Mouse (Mus musculus) heart, embryonic 15.5 days (tissue): ENCODE measurements at regions not wholly inside any gene's neighbourhood (a gene's known extent, or its start where the extent isn't known, plus 50 kb on each side); places are given as distances from the start of the nearest gene placed in this dataset.

ENCODE experiments used
- ATAC-seq: fragments of 200-750 bp; cut with Nextera tagmentation; replicated peaks from 2 replicates; pipeline ENCODE4 v1.8.0; 2017; ENCODE audit warnings: low read depth, moderate TSS enrichment; ENCODE audit not compliant: insufficient number of reproducible peaks, insufficient read depth, low FRiP score
- H3K27ac ChIP-seq: fragments of 300-500 bp; sonication (generic); 2 replicates; pipeline ENCODE4 v1.5.1; 2015; ENCODE audit warnings: mild to moderate bottlenecking, inconsistent platforms
- H3K27me3 ChIP-seq: fragments of 300-500 bp; sonication (generic); 2 replicates; pipeline ENCODE4 v1.6.1; 2015; ENCODE audit warnings: inconsistent platforms
- H3K36me3 ChIP-seq: fragments of 300-500 bp; sonication (generic); 2 replicates; pipeline ENCODE4 v1.6.1; 2015; ENCODE audit warnings: mild to moderate bottlenecking, inconsistent platforms
- H3K4me1 ChIP-seq: fragments of 300-500 bp; sonication (generic); replicated peaks from 2 replicates; pipeline ENCODE4 v1.6.1; 2015; ENCODE audit warnings: inconsistent platforms
- H3K4me2 ChIP-seq: fragments of 300-500 bp; sonication (generic); 2 replicates; pipeline ENCODE4 v1.6.1; 2015; ENCODE audit warnings: inconsistent platforms, mild to moderate bottlenecking, moderate library complexity
- H3K4me3 ChIP-seq: fragments of 300-500 bp; sonication (generic); 2 replicates; pipeline ENCODE4 v1.5.1; 2015; ENCODE audit warnings: mild to moderate bottlenecking, inconsistent platforms
- H3K9ac ChIP-seq: fragments of 300-500 bp; sonication (generic); 2 replicates; pipeline ENCODE4 v1.6.1; 2015; ENCODE audit warnings: mild to moderate bottlenecking, inconsistent platforms
- H3K9me3 ChIP-seq: fragments of 300-500 bp; sonication (generic); replicated peaks from 2 replicates; pipeline ENCODE4 v1.6.1; 2016; ENCODE audit warnings: inconsistent platforms
- WGBS: fragments of 180-500 bp; shearing (Covaris S2); methylation state at CpG from one replicate; pipeline ENCODE4 v1.1.7; 2015; ENCODE audit warnings: mixed read lengths; 5-methylcytosine and 5-hydroxymethylcytosine counted together

GRCm38 (mm10) chr9:101714805-101715204 lies 146.8 kb upstream of the 9630041A04Rik start:
- H3K4me2 ChIP-seq = no peak overlapping the region
- no peaks in the 10 kb centered on the region for H3K9me3 ChIP-seq
- H3K27me3 ChIP-seq = no peaks in the 10 kb centered on the region
- no peak overlapping the region for H3K9ac ChIP-seq
- H3K4me3 ChIP-seq = no peak overlapping the region
- 69% methylated on average over 5 of the region's 5 CpGs for WGBS
- no peak overlapping the region for H3K27ac ChIP-seq
- no peaks in the 10 kb centered on the region for H3K4me1 ChIP-seq
- H3K36me3 ChIP-seq = no peaks in the 10 kb centered on the region
- no peak for ATAC-seq

GRCm38 (mm10) chr9:101710611-101711071 lies 151.0 kb upstream of the 9630041A04Rik start:
- no peak overlapping the region for H3K9ac ChIP-seq
- no peaks in the 10 kb centered on the region for H3K4me1 ChIP-seq
- WGBS = 71% methylated on average over 8 of the region's 8 CpGs
- no peak overlapping the region for H3K4me2 ChIP-seq
- no peak overlapping the region for H3K4me3 ChIP-seq
- ATAC-seq = no peak
- H3K36me3 ChIP-seq = no peaks in the 10 kb centered on the region
- H3K27ac ChIP-seq = no peak overlapping the region
- no peaks in the 10 kb centered on the region for H3K9me3 ChIP-seq
- H3K27me3 ChIP-seq = no peaks in the 10 kb centered on the region

- no peak overlapping the region for H3K9ac ChIP-seq
- H3K4me2 ChIP-seq = no peak overlapping the region
- no peaks in the 10 kb centered on the region for H3K36me3 ChIP-seq
- no peak overlapping the region for H3K27ac ChIP-seq
- H3K4me3 ChIP-seq = no peak overlapping the region
- no peaks in the 10 kb centered on the region for H3K9me3 ChIP-seq
- H3K4me1 ChIP-seq = no peaks in the 10 kb centered on the region
- 69% methylated on average over 7 of the region's 7 CpGs for WGBS
- no peaks in the 10 kb centered on the region for H3K27me3 ChIP-seq
- no peak for ATAC-seq
Measured at GRCm38 (mm10) chr9:101700368-101700767, 161.3 kb upstream of the 9630041A04Rik start.

GRCm38 (mm10) chr9:101694054-101694453 lies 167.6 kb upstream of the 9630041A04Rik start:
- H3K27me3 ChIP-seq = peaks cover 26% of the 10 kb centered on the region

GRCm38 (mm10) chr9:101691336-101691735 lies 170.3 kb upstream of the 9630041A04Rik start:
- Histone ChIP-seq H3K27ac (no peak overlapping the region), H3K9ac (no peak overlapping the region), H3K9me3 (no peaks in the 10 kb centered on the region), H3K4me3 (no peak overlapping the region), H3K27me3 (peaks cover 27% of the 10 kb centered on the region), H3K36me3 (no peaks in the 10 kb centered on the region), H3K4me1 (no peaks in the 10 kb centered on the region), H3K4me2 (no peak overlapping the region)
- ATAC-seq = no peak
- 75% methylated on average over 6 of the region's 6 CpGs for WGBS

More at GRCm38 (mm10) chr9:101694054-101694453, 167.6 kb upstream of the 9630041A04Rik start:
- Histone ChIP-seq H3K4me1 (no peaks in the 10 kb centered on the region), H3K9ac (no peak overlapping the region), H3K36me3 (no peaks in the 10 kb centered on the region), H3K9me3 (no peaks in the 10 kb centered on the region), H3K4me3 (no peak overlapping the region), H3K4me2 (no peak overlapping the region), H3K27ac (no peak overlapping the region)
- 75% methylated on average over 5 of the region's 5 CpGs for WGBS
- ATAC-seq = no peak

- H3K4me1 ChIP-seq = no peaks in the 10 kb centered on the region
- no peak overlapping the region for H3K4me3 ChIP-seq
- WGBS = 66% methylated on average over 7 of the region's 7 CpGs
- no peaks in the 10 kb centered on the region for H3K9me3 ChIP-seq
- peaks cover 27% of the 10 kb centered on the region for H3K27me3 ChIP-seq
- no peak for ATAC-seq
- no peak overlapping the region for H3K9ac ChIP-seq
- H3K4me2 ChIP-seq = no peak overlapping the region
- H3K36me3 ChIP-seq = no peaks in the 10 kb centered on the region
- no peak overlapping the region for H3K27ac ChIP-seq
Measured at GRCm38 (mm10) chr9:101690916-101691315, 170.7 kb upstream of the 9630041A04Rik start.

GRCm38 (mm10) chr9:101690402-101690861 lies 171.2 kb upstream of the 9630041A04Rik start:
- Histone ChIP-seq H3K9ac (no peak overlapping the region), H3K4me1 (no peaks in the 10 kb centered on the region), H3K27me3 (peaks cover 27% of the 10 kb centered on the region), H3K9me3 (no peaks in the 10 kb centered on the region), H3K4me2 (no peak overlapping the region), H3K4me3 (no peak overlapping the region), H3K27ac (no peak overlapping the region), H3K36me3 (no peaks in the 10 kb centered on the region)
- ATAC-seq = no peak
- 30% methylated on average over 12 of the region's 12 CpGs for WGBS

- Histone ChIP-seq H3K4me2 (no peak overlapping the region), H3K36me3 (no peaks in the 10 kb centered on the region), H3K27me3 (peaks cover 27% of the 10 kb centered on the region), H3K27ac (no peak overlapping the region), H3K9ac (no peak overlapping the region), H3K4me1 (no peaks in the 10 kb centered on the region), H3K4me3 (no peak overlapping the region), H3K9me3 (no peaks in the 10 kb centered on the region)
- WGBS = 15% methylated on average over 11 of the region's 11 CpGs
- ATAC-seq = no peak
Measured at GRCm38 (mm10) chr9:101689532-101690401, 171.9 kb upstream of the 9630041A04Rik start.

- 79% methylated on average over 6 of the region's 6 CpGs for WGBS
- H3K4me1 ChIP-seq = no peaks in the 10 kb centered on the region
- ATAC-seq = no peak
Measured at GRCm38 (mm10) chr9:101687226-101687625, 174.4 kb upstream of the 9630041A04Rik start.

GRCm38 (mm10) chr9:101677563-101677962 lies 184.1 kb upstream of the 9630041A04Rik start:
- Histone ChIP-seq H3K4me3 (no peak overlapping the region), H3K9ac (no peak overlapping the region), H3K27ac (no peak overlapping the region), H3K4me2 (no peak overlapping the region), H3K9me3 (no peaks in the 10 kb centered on the region), H3K36me3 (no peaks in the 10 kb centered on the region), H3K27me3 (no peaks in the 10 kb centered on the region), H3K4me1 (no peaks in the 10 kb centered on the region)
- WGBS = 60% methylated on average over 2 of the region's 2 CpGs
- ATAC-seq = no peak

More at GRCm38 (mm10) chr9:101687226-101687625, 174.4 kb upstream of the 9630041A04Rik start:
- no peak overlapping the region for H3K9ac ChIP-seq
- H3K4me2 ChIP-seq = no peak overlapping the region
- H3K27ac ChIP-seq = no peak overlapping the region
- peaks cover 27% of the 10 kb centered on the region for H3K27me3 ChIP-seq
- no peaks in the 10 kb centered on the region for H3K9me3 ChIP-seq
- H3K36me3 ChIP-seq = no peaks in the 10 kb centered on the region
- H3K4me3 ChIP-seq = no peak overlapping the region

GRCm38 (mm10) chr9:101670111-101670510 lies 191.5 kb upstream of the 9630041A04Rik start:
- Histone ChIP-seq H3K9me3 (no peaks in the 10 kb centered on the region), H3K27ac (no peak overlapping the region), H3K4me1 (no peaks in the 10 kb centered on the region), H3K4me2 (no peak overlapping the region), H3K27me3 (no peaks in the 10 kb centered on the region), H3K36me3 (no peaks in the 10 kb centered on the region), H3K4me3 (no peak overlapping the region), H3K9ac (no peak overlapping the region)
- WGBS = 100% methylated on average over 1 of the region's 1 CpGs
- ATAC-seq = no peak

GRCm38 (mm10) chr9:101649816-101650215 lies 211.8 kb upstream of the 9630041A04Rik start:
- Histone ChIP-seq H3K27me3 (no peaks in the 10 kb centered on the region), H3K4me3 (no peak overlapping the region), H3K36me3 (no peaks in the 10 kb centered on the region), H3K4me1 (no peaks in the 10 kb centered on the region), H3K9ac (no peak overlapping the region), H3K27ac (no peak overlapping the region), H3K9me3 (no peaks in the 10 kb centered on the region), H3K4me2 (no peak overlapping the region)
- 82% methylated on average over 5 of the region's 5 CpGs for WGBS
- no peak for ATAC-seq
